18 mouse cellular contexts compared by ENCODE assay signal in the genomic region with DNA sequence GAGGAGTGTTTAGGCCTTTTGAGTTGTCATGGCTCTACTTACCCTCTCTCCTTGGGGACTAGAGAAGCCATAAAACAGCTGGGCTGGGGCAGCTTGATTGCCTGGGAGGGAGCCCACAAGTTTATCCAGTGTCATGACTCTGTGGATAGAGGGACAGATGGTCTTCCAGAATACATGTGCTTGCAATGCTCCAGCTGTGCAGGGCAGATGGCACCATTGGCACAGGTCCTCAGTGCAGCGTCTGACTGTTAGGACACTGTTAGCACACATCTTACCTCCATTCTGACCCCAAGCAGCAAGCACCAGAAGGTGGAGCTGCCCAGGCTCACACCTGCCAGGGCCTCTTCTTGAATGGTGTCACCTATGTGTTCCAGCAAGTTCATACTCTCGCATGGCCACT. TPM values are rescaled to one million over a fixed set of nuclear protein-coding genes. Genes with fewer than 3 reads are reported as not detected.
A peak's percentile ranks its signal among the peaks of the same experiment; 100 is the strongest.
DNase-seq lines count a peak whose midpoint lies in the region; ATAC-seq and TF ChIP-seq lines count a peak whose summit lies in the region.
"Had no signal": no experiment of that assay in that cellular context is flagged by ENCODE, and none has a peak within 500 bp of the region (broad histone marks: within the 10 kb centered on the region; RNA-seq: fewer than 3 reads in every experiment).

No protein-coding gene starts in this region.

- TF ChIP-seq CTCF in midbrain, postnatal 0 days (IDR thresholded peaks at IDR 0.05): no peak

- H3K4me3 ChIP-seq in hindbrain, embryonic 16.5 days (ENCODE audit: low read length): no peak overlapping the region
- no peak overlapping the region for H3K4me3 ChIP-seq in hindbrain, embryonic 12.5 days
- no peak overlapping the region for H3K4me3 ChIP-seq in midbrain, postnatal 0 days (ENCODE audit: low read depth, low read length)
- H3K4me3 ChIP-seq in midbrain, embryonic 10.5 days: no peak overlapping the region
- no peak overlapping the region for H3K4me3 ChIP-seq in kidney, embryonic 15.5 days (replicated peaks)
- H3K4me3 ChIP-seq: embryonic facial prominence, embryonic 10.5 days; forebrain, embryonic 15.5 days; heart, embryonic 13.5 days had no signal

- no peaks in the 10 kb centered on the region for H3K27me3 ChIP-seq in hindbrain, embryonic 16.5 days (replicated peaks; ENCODE audit: control insufficient read depth, insufficient read depth, low read length)
- no peaks in the 10 kb centered on the region for H3K27me3 ChIP-seq in hindbrain, embryonic 12.5 days
- H3K27me3 ChIP-seq in midbrain, postnatal 0 days (ENCODE audit: insufficient read depth, low read length): no peaks in the 10 kb centered on the region
- no peaks in the 10 kb centered on the region for H3K27me3 ChIP-seq in midbrain, embryonic 10.5 days (ENCODE audit: low read depth, poor library complexity, severe bottlenecking)
- H3K27me3 ChIP-seq in kidney, embryonic 15.5 days: no peaks in the 10 kb centered on the region
- H3K27me3 ChIP-seq: forebrain, embryonic 15.5 days; heart, embryonic 13.5 days had no signal

- no peak overlapping the region for H3K4me2 ChIP-seq in hindbrain, embryonic 16.5 days (ENCODE audit: low read length)
- no peak overlapping the region for H3K4me2 ChIP-seq in hindbrain, embryonic 12.5 days (replicated peaks)
- H3K4me2 ChIP-seq in midbrain, postnatal 0 days (ENCODE audit: low read depth, low read length, poor library complexity, severe bottlenecking): no peak overlapping the region
- no peak overlapping the region for H3K4me2 ChIP-seq in kidney, embryonic 15.5 days
- H3K4me2 ChIP-seq: forebrain, embryonic 15.5 days; heart, embryonic 13.5 days had no signal

- 78% methylated on average over 2 of the region's 2 CpGs for WGBS in hindbrain, embryonic 16.5 days
- 81% methylated on average over 2 of the region's 2 CpGs for WGBS in hindbrain, embryonic 12.5 days
- WGBS in midbrain, postnatal 0 days: 94% methylated on average over 2 of the region's 2 CpGs
- 80% methylated on average over 2 of the region's 2 CpGs for WGBS in midbrain, embryonic 10.5 days
- WGBS in kidney, embryonic 15.5 days: 85% methylated on average over 2 of the region's 2 CpGs

- peaks cover 10% of the 10 kb centered on the region for H3K36me3 ChIP-seq in hindbrain, embryonic 16.5 days (ENCODE audit: control insufficient read depth, insufficient read depth, low read length)
- peaks cover 33% of the 10 kb centered on the region for H3K36me3 ChIP-seq in hindbrain, embryonic 12.5 days
- peaks cover 30% of the 10 kb centered on the region for H3K36me3 ChIP-seq in midbrain, postnatal 0 days (ENCODE audit: insufficient read depth, low read length)
- peaks cover 31% of the 10 kb centered on the region for H3K36me3 ChIP-seq in midbrain, embryonic 10.5 days
- peaks cover 30% of the 10 kb centered on the region for H3K36me3 ChIP-seq in kidney, embryonic 15.5 days

- no peak overlapping the region for H3K9ac ChIP-seq in hindbrain, embryonic 16.5 days (ENCODE audit: low read depth, low read length)
- H3K9ac ChIP-seq in hindbrain, embryonic 12.5 days: no peak overlapping the region
- no peak overlapping the region for H3K9ac ChIP-seq in midbrain, postnatal 0 days (replicated peaks; ENCODE audit: low read length, poor library complexity, severe bottlenecking)
- no peak overlapping the region for H3K9ac ChIP-seq in kidney, embryonic 15.5 days
- H3K9ac ChIP-seq: forebrain, embryonic 15.5 days; heart, embryonic 13.5 days had no signal

- H3K4me1 ChIP-seq in hindbrain, embryonic 16.5 days (ENCODE audit: control insufficient read depth, insufficient read depth, low read depth, low read length): no peaks in the 10 kb centered on the region; the same call in 1 of the 2 replicates
- H3K4me1 ChIP-seq in hindbrain, embryonic 12.5 days: no peaks in the 10 kb centered on the region
- H3K4me1 ChIP-seq in midbrain, postnatal 0 days (ENCODE audit: insufficient read depth, low read length): no peaks in the 10 kb centered on the region
- H3K4me1 ChIP-seq in midbrain, embryonic 10.5 days: peaks cover 4% of the 10 kb centered on the region
- peaks cover 4% of the 10 kb centered on the region; the same call in 1 of the 2 replicates for H3K4me1 ChIP-seq in kidney, embryonic 15.5 days

- peak; percentile 45 to 61 for DNase-seq in cerebellum, postnatal 25 days
- no peak for DNase-seq in cerebellum, adult 11-12 months
- DNase-seq in midbrain, postnatal 0 days (ENCODE audit: low spot score): peak; percentile 56
- DNase-seq in midbrain, embryonic 10.5 days (ENCODE audit: low spot score): no peak
- DNase-seq: adrenal gland, adult 2 months; adrenal gland, postnatal 25 days; cerebellum, adult 11 months; gastrocnemius, postnatal 36 days; heart, adult 11 months; heart, postnatal 4 days; kidney, adult 8-10 months had no signal

- peak; percentile 44 for ATAC-seq in hindbrain, embryonic 16.5 days
- ATAC-seq in hindbrain, embryonic 12.5 days (ENCODE audit: low FRiP score): no peak
- ATAC-seq in midbrain, postnatal 0 days (ENCODE audit: low FRiP score): no peak
- no peak for ATAC-seq in kidney, embryonic 15.5 days (replicated peaks; ENCODE audit: low FRiP score)
- ATAC-seq: forebrain, embryonic 15.5 days; intestine, postnatal 0 days had no signal

- no peak overlapping the region for H3K27ac ChIP-seq in hindbrain, embryonic 16.5 days (ENCODE audit: low read depth, low read length)
- no peak overlapping the region for H3K27ac ChIP-seq in hindbrain, embryonic 12.5 days
- no peak overlapping the region for H3K27ac ChIP-seq in midbrain, postnatal 0 days (ENCODE audit: low read depth, low read length)
- H3K27ac ChIP-seq in midbrain, embryonic 10.5 days (replicated peaks): no peak overlapping the region
- no peak overlapping the region for H3K27ac ChIP-seq in kidney, embryonic 15.5 days
- H3K27ac ChIP-seq: embryonic facial prominence, embryonic 10.5 days; forebrain, embryonic 15.5 days; heart, embryonic 13.5 days had no signal

- H3K9me3 ChIP-seq in hindbrain, embryonic 16.5 days (ENCODE audit: control insufficient read depth, low read length): no peaks in the 10 kb centered on the region
- no peaks in the 10 kb centered on the region for H3K9me3 ChIP-seq in hindbrain, embryonic 12.5 days (replicated peaks)
- H3K9me3 ChIP-seq in midbrain, postnatal 0 days (ENCODE audit: low read length): no peaks in the 10 kb centered on the region
- no peaks in the 10 kb centered on the region for H3K9me3 ChIP-seq in midbrain, embryonic 10.5 days (replicated peaks)
- H3K9me3 ChIP-seq in kidney, embryonic 15.5 days (replicated peaks): no peaks in the 10 kb centered on the region
- H3K9me3 ChIP-seq: embryonic facial prominence, embryonic 10.5 days; forebrain, embryonic 15.5 days; heart, embryonic 13.5 days had no signal

RNA-seq across cellular contexts. Expression of a gene that starts 5.4 kb away (rescaled TPM):
- 193 and 201 TPM in 2 replicates for polyA plus RNA-seq in hindbrain, embryonic 16.5 days (2015; fragmentation: Nextera tagmentation; extraction: Ambion mirVana)
- 198 and 200 TPM in 2 replicates for polyA plus RNA-seq in hindbrain, embryonic 12.5 days (2016; fragmentation: Nextera tagmentation; extraction: Ambion mirVana)
- 98.2 and 105 TPM in 2 replicates for total RNA-seq in midbrain, postnatal 0 days (2014; rRNA removed)
- polyA plus RNA-seq in midbrain, postnatal 0 days (2015; fragmentation: Nextera tagmentation; extraction: Ambion mirVana): 222 and 224 TPM in 2 replicates
- polyA plus RNA-seq in midbrain, embryonic 10.5 days (2016; fragmentation: Nextera tagmentation; extraction: Ambion mirVana): 270 and 277 TPM in 2 replicates
- 193 and 207 TPM in 2 replicates for polyA plus RNA-seq in kidney, embryonic 15.5 days (2015; fragmentation: Nextera tagmentation; extraction: Ambion mirVana)

RNA-seq across cellular contexts. Expression of a gene that starts 46.7 kb away (rescaled TPM):
- polyA plus RNA-seq in hindbrain, embryonic 16.5 days (2015; fragmentation: Nextera tagmentation; extraction: Ambion mirVana): 70.5 and 72.8 TPM in 2 replicates
- polyA plus RNA-seq in hindbrain, embryonic 12.5 days (2016; fragmentation: Nextera tagmentation; extraction: Ambion mirVana): 52.2 and 53.8 TPM in 2 replicates
- total RNA-seq in midbrain, postnatal 0 days (2014; rRNA removed): 52.6 and 67.5 TPM in 2 replicates
- polyA plus RNA-seq in midbrain, postnatal 0 days (2015; fragmentation: Nextera tagmentation; extraction: Ambion mirVana): 64.9 and 70.3 TPM in 2 replicates
- 30.5 and 43.3 TPM in 2 replicates for polyA plus RNA-seq in midbrain, embryonic 10.5 days (2016; fragmentation: Nextera tagmentation; extraction: Ambion mirVana)
- 30.3 and 32.1 TPM in 2 replicates for polyA plus RNA-seq in kidney, embryonic 15.5 days (2015; fragmentation: Nextera tagmentation; extraction: Ambion mirVana)

RNA-seq across cellular contexts. Expression of a gene that starts 59.8 kb away (rescaled TPM):
- polyA plus RNA-seq in hindbrain, embryonic 16.5 days (2015; fragmentation: Nextera tagmentation; extraction: Ambion mirVana): 2.2 and 3.5 TPM in 2 replicates
- polyA plus RNA-seq in hindbrain, embryonic 12.5 days (2016; fragmentation: Nextera tagmentation; extraction: Ambion mirVana): 5.8 and 8.7 TPM in 2 replicates
- 5.9 and 8.9 TPM in 2 replicates for total RNA-seq in midbrain, postnatal 0 days (2014; rRNA removed)
- 1.8 and 1.9 TPM in 2 replicates for polyA plus RNA-seq in midbrain, postnatal 0 days (2015; fragmentation: Nextera tagmentation; extraction: Ambion mirVana)
- 5.3 and 6.4 TPM in 2 replicates for polyA plus RNA-seq in midbrain, embryonic 10.5 days (2016; fragmentation: Nextera tagmentation; extraction: Ambion mirVana)
- 40.6 and 46.7 TPM in 2 replicates for polyA plus RNA-seq in kidney, embryonic 15.5 days (2015; fragmentation: Nextera tagmentation; extraction: Ambion mirVana)

Comparison
In these comparisons a context has a peak if more than half of its experiments do, and no peak if none do; other contexts are left out.
1. DNase-seq: peak in cerebellum, postnatal 25 days (2 of 2) and midbrain, postnatal 0 days (single experiment); none in cerebellum, adult 11-12 months (single experiment) and midbrain, embryonic 10.5 days (single experiment).